In genomic region chr1:159433521-159433920, GRCm38 (mm10) we compare ENCODE assay signal across 32 mouse cellular contexts.
"Had no signal": no experiment of that assay in that cellular context is flagged by ENCODE, and none has a peak within 500 bp of the region (broad histone marks: within the 10 kb centered on the region; RNA-seq: fewer than 3 reads in every experiment).

No protein-coding gene starts in this region.

- H3K36me3 ChIP-seq: heart, embryonic 10.5 days; heart, embryonic 12.5 days; heart, embryonic 13.5 days; heart, embryonic 15.5 days; hindbrain, embryonic 10.5 days; hindbrain, embryonic 12.5 days; hindbrain, embryonic 13.5 days; hindbrain, embryonic 15.5 days; intestine, embryonic 15.5 days had no signal

- H3K4me2 ChIP-seq: heart, embryonic 11.5 days; heart, embryonic 12.5 days; heart, embryonic 13.5 days; heart, embryonic 15.5 days; hindbrain, embryonic 12.5 days; hindbrain, embryonic 13.5 days; hindbrain, embryonic 14.5 days; hindbrain, embryonic 15.5 days; intestine, embryonic 15.5 days had no signal

- H3K9ac ChIP-seq: heart, embryonic 12.5 days; heart, embryonic 13.5 days; heart, embryonic 15.5 days; hindbrain, embryonic 12.5 days; hindbrain, embryonic 13.5 days; hindbrain, embryonic 14.5 days; hindbrain, embryonic 15.5 days; intestine, embryonic 15.5 days had no signal

- H3K27me3 ChIP-seq: heart, embryonic 12.5 days; heart, embryonic 13.5 days; heart, embryonic 15.5 days; hindbrain, embryonic 12.5 days; hindbrain, embryonic 13.5 days; hindbrain, embryonic 15.5 days; intestine, embryonic 15.5 days had no signal

- ATAC-seq: hindbrain, embryonic 16.5 days; hindbrain, postnatal 0 days; inflammation-experienced regulatory T-cells, adult 6 months; intestine, embryonic 15.5 days; intestine, embryonic 16.5 days; intestine, postnatal 0 days had no signal

- H3K9me3 ChIP-seq: heart, embryonic 10.5 days; heart, embryonic 12.5 days; heart, embryonic 13.5 days; heart, embryonic 15.5 days; hindbrain, embryonic 10.5 days; hindbrain, embryonic 12.5 days; hindbrain, embryonic 13.5 days; hindbrain, embryonic 15.5 days; intestine, embryonic 15.5 days had no signal

- H3K4me3 ChIP-seq: heart, adult 2 months; heart, embryonic 10.5 days; heart, embryonic 12.5 days; heart, embryonic 13.5 days; heart, embryonic 15.5 days; hindbrain, embryonic 10.5 days; hindbrain, embryonic 12.5 days; hindbrain, embryonic 13.5 days; hindbrain, embryonic 15.5 days; intestine, embryonic 15.5 days; layer of hippocampus, adult 2 months; left cerebral cortex, adult 2 months had no signal

- DNase-seq: heart, adult 2 months; heart, postnatal 14 days; heart, postnatal 36 days; heart, postnatal 4 days; kidney, adult 11 months; kidney, adult 18-20 months; kidney, adult 8-10 months; kidney, adult 9 months; kidney, postnatal 10 days; kidney, postnatal 25 days; kidney, postnatal 36 days; kidney, postnatal 4 days; layer of hippocampus, adult 9-11 months; layer of hippocampus, postnatal 36 days had no signal

- H3K27ac ChIP-seq: heart, adult 2 months; heart, embryonic 10.5 days; heart, embryonic 13.5 days; heart, embryonic 15.5 days; hindbrain, embryonic 10.5 days; hindbrain, embryonic 12.5 days; hindbrain, embryonic 13.5 days; hindbrain, embryonic 14.5 days; hindbrain, embryonic 15.5 days; hindbrain, postnatal 0 days; intestine, embryonic 15.5 days; layer of hippocampus, adult 2 months; left cerebral cortex, adult 2 months had no signal

- H3K4me1 ChIP-seq: heart, embryonic 10.5 days; heart, embryonic 12.5 days; heart, embryonic 13.5 days; heart, embryonic 15.5 days; hindbrain, embryonic 10.5 days; hindbrain, embryonic 12.5 days; hindbrain, embryonic 13.5 days; hindbrain, embryonic 15.5 days; intestine, embryonic 15.5 days had no signal
